Mouse (Mus musculus): ENCODE data around the gene Gm28035. TPM values are rescaled to one million over a fixed set of nuclear protein-coding genes. Genes with fewer than 3 reads are reported as not detected.

Gm28035 gene
- total and polyA plus RNA-seq, 3 experiments: 1.8 to 3.3 TPM; not detected in 1

GRCm38 (mm10) chr2:30306087-30306486 is 65.7 kb downstream of the Gm28035 start:
- no peak for TF ChIP-seq GATA1 (IDR thresholded peaks at IDR 0.05; ENCODE audit: borderline replicate concordance, low read length)
- no peak for TF ChIP-seq POLR2AphosphoS5 (IDR thresholded peaks at IDR 0.05; ENCODE audit: insufficient replicate concordance, low read depth, low read length)
- no peak for TF ChIP-seq GATA2 (IDR thresholded peaks at IDR 0.05; ENCODE audit: borderline replicate concordance, low read depth, low read length)
- TF ChIP-seq CTCF (IDR thresholded peaks at IDR 0.05; ENCODE audit: low read depth, low read length): no peak
- TF ChIP-seq TAL1 (conservative IDR thresholded peaks at IDR 0.05; ENCODE audit: low read depth, low read length): no peak
- H3K4me3 ChIP-seq (ENCODE audit: low read depth, low read length): no peak overlapping the region
- H3K27me3 ChIP-seq (ENCODE audit: insufficient read depth, low read length): no peaks in the 10 kb centered on the region
- peaks cover 100% of the 10 kb centered on the region for H3K36me3 ChIP-seq (replicated peaks)
- no peak for ATAC-seq (ENCODE audit: extremely low read depth, insufficient number of reproducible peaks, low FRiP score, poor library complexity, severe bottlenecking)
- no peak for DNase-seq (ENCODE audit: low spot score)
- peaks cover 10% of the 10 kb centered on the region for H3K4me1 ChIP-seq (ENCODE audit: insufficient read depth, low read depth, low read length)
- H3K9me3 ChIP-seq (replicated peaks): no peaks in the 10 kb centered on the region

GRCm38 (mm10) chr2:30309351-30309750 is 69.0 kb downstream of the Gm28035 start:
- H3K9me3 ChIP-seq (replicated peaks): no peaks in the 10 kb centered on the region
- no peak for DNase-seq (ENCODE audit: low spot score)
- peaks cover 10% of the 10 kb centered on the region for H3K4me1 ChIP-seq (ENCODE audit: insufficient read depth, low read depth, low read length)
- no peak for ATAC-seq (ENCODE audit: extremely low read depth, insufficient number of reproducible peaks, low FRiP score, poor library complexity, severe bottlenecking)
- TF ChIP-seq GATA2 (IDR thresholded peaks at IDR 0.05; ENCODE audit: borderline replicate concordance, low read depth, low read length): no peak
- TF ChIP-seq TAL1 (conservative IDR thresholded peaks at IDR 0.05; ENCODE audit: low read depth, low read length): 0 out of 2 replicates have a peak, but pooled peaks have one; percentile 5
- TF ChIP-seq GATA1 (IDR thresholded peaks at IDR 0.05; ENCODE audit: borderline replicate concordance, low read length): no peak
- TF ChIP-seq CTCF (IDR thresholded peaks at IDR 0.05; ENCODE audit: low read depth, low read length): no peak
- no peak for TF ChIP-seq POLR2AphosphoS5 (IDR thresholded peaks at IDR 0.05; ENCODE audit: insufficient replicate concordance, low read depth, low read length)
- H3K36me3 ChIP-seq (replicated peaks): peaks cover 98% of the 10 kb centered on the region
- no peak overlapping the region for H3K4me3 ChIP-seq (ENCODE audit: low read depth, low read length)
- H3K27me3 ChIP-seq (ENCODE audit: insufficient read depth, low read length): no peaks in the 10 kb centered on the region

GRCm38 (mm10) chr2:30311481-30311880 is 71.1 kb downstream of the Gm28035 start:
- DNase-seq (ENCODE audit: low spot score) (no peak), ATAC-seq (ENCODE audit: extremely low read depth, insufficient number of reproducible peaks, low FRiP score, poor library complexity, severe bottlenecking) (no peak)
- Histone ChIP-seq H3K4me1 (ENCODE audit: insufficient read depth, low read depth, low read length) (peaks cover 10% of the 10 kb centered on the region), H3K36me3 (replicated peaks) (peaks cover 98% of the 10 kb centered on the region), H3K9me3 (replicated peaks) (no peaks in the 10 kb centered on the region), H3K27me3 (ENCODE audit: insufficient read depth, low read length) (no peaks in the 10 kb centered on the region), H3K4me3 (ENCODE audit: low read depth, low read length) (no peak overlapping the region)
- TF ChIP-seq CTCF (IDR thresholded peaks at IDR 0.05; ENCODE audit: low read depth, low read length) (no peak), GATA1 (IDR thresholded peaks at IDR 0.05; ENCODE audit: borderline replicate concordance, low read length) (no peak), GATA2 (IDR thresholded peaks at IDR 0.05; ENCODE audit: borderline replicate concordance, low read depth, low read length) (no peak)

GRCm38 (mm10) chr2:30316136-30316535 is 75.8 kb downstream of the Gm28035 start:
- DNase-seq (ENCODE audit: low spot score) (no peak), ATAC-seq (ENCODE audit: extremely low read depth, insufficient number of reproducible peaks, low FRiP score, poor library complexity, severe bottlenecking) (no peak)
- Histone ChIP-seq H3K9me3 (replicated peaks) (no peaks in the 10 kb centered on the region), H3K36me3 (replicated peaks) (peaks cover 93% of the 10 kb centered on the region), H3K4me3 (ENCODE audit: low read depth, low read length) (no peak overlapping the region), H3K27me3 (ENCODE audit: insufficient read depth, low read length) (no peaks in the 10 kb centered on the region), H3K4me1 (ENCODE audit: insufficient read depth, low read depth, low read length) (no peaks in the 10 kb centered on the region)
- TF ChIP-seq CTCF (IDR thresholded peaks at IDR 0.05; ENCODE audit: low read depth, low read length) (no peak), TAL1 (conservative IDR thresholded peaks at IDR 0.05; ENCODE audit: low read depth, low read length) (no peak), GATA1 (IDR thresholded peaks at IDR 0.05; ENCODE audit: borderline replicate concordance, low read length) (no peak), POLR2AphosphoS5 (IDR thresholded peaks at IDR 0.05; ENCODE audit: insufficient replicate concordance, low read depth, low read length) (no peak), GATA2 (IDR thresholded peaks at IDR 0.05; ENCODE audit: borderline replicate concordance, low read depth, low read length) (no peak)

GRCm38 (mm10) chr2:30316955-30317354 is 76.6 kb downstream of the Gm28035 start:
- no peaks in the 10 kb centered on the region for H3K4me1 ChIP-seq (ENCODE audit: insufficient read depth, low read depth, low read length)
- peaks cover 95% of the 10 kb centered on the region for H3K36me3 ChIP-seq (replicated peaks)
- TF ChIP-seq POLR2AphosphoS5 (IDR thresholded peaks at IDR 0.05; ENCODE audit: insufficient replicate concordance, low read depth, low read length) (no peak), GATA2 (IDR thresholded peaks at IDR 0.05; ENCODE audit: borderline replicate concordance, low read depth, low read length) (no peak), CTCF (IDR thresholded peaks at IDR 0.05; ENCODE audit: low read depth, low read length) (no peak), TAL1 (conservative IDR thresholded peaks at IDR 0.05; ENCODE audit: low read depth, low read length) (no peak), GATA1 (IDR thresholded peaks at IDR 0.05; ENCODE audit: borderline replicate concordance, low read length) (no peak)
- no peak for ATAC-seq (ENCODE audit: extremely low read depth, insufficient number of reproducible peaks, low FRiP score, poor library complexity, severe bottlenecking)
- no peak for DNase-seq (ENCODE audit: low spot score)
- no peak overlapping the region for H3K4me3 ChIP-seq (ENCODE audit: low read depth, low read length)
- H3K27me3 ChIP-seq (ENCODE audit: insufficient read depth, low read length): no peaks in the 10 kb centered on the region
- no peaks in the 10 kb centered on the region for H3K9me3 ChIP-seq (replicated peaks)

- DNase-seq (ENCODE audit: low spot score) (no peak), ATAC-seq (ENCODE audit: extremely low read depth, insufficient number of reproducible peaks, low FRiP score, poor library complexity, severe bottlenecking) (no peak)
- H3K36me3 ChIP-seq (replicated peaks): peaks cover 95% of the 10 kb centered on the region
- H3K4me1 ChIP-seq (ENCODE audit: insufficient read depth, low read depth, low read length): no peaks in the 10 kb centered on the region
- H3K4me3 ChIP-seq (ENCODE audit: low read depth, low read length): no peak overlapping the region
- H3K9me3 ChIP-seq (replicated peaks): no peaks in the 10 kb centered on the region
- H3K27me3 ChIP-seq (ENCODE audit: insufficient read depth, low read length): no peaks in the 10 kb centered on the region
- no peak for TF ChIP-seq POLR2AphosphoS5 (IDR thresholded peaks at IDR 0.05; ENCODE audit: insufficient replicate concordance, low read depth, low read length)
- no peak for TF ChIP-seq CTCF (IDR thresholded peaks at IDR 0.05; ENCODE audit: low read depth, low read length)
- TF ChIP-seq TAL1 (conservative IDR thresholded peaks at IDR 0.05; ENCODE audit: low read depth, low read length): no peak
- no peak for TF ChIP-seq GATA2 (IDR thresholded peaks at IDR 0.05; ENCODE audit: borderline replicate concordance, low read depth, low read length)
- TF ChIP-seq GATA1 (IDR thresholded peaks at IDR 0.05; ENCODE audit: borderline replicate concordance, low read length): no peak
Measured at GRCm38 (mm10) chr2:30319260-30319659, 78.9 kb downstream of the Gm28035 start.

Data from G1E (cell line).